Mouse (Mus musculus): Measurements from ENCODE around the gene Cd47. TPM values are rescaled to one million over a fixed set of nuclear protein-coding genes. Genes with fewer than 3 reads are reported as not detected.

Gene Cd47
- polyA plus RNA-seq, 1 experiment from 2014 or later: 93.0 TPM

- ATAC-seq (replicated peaks; ENCODE audit: extremely low read depth, insufficient read depth, low FRiP score): no peak
- Histone ChIP-seq H3K4me2 (ENCODE audit: low read depth, low read length) (no peak overlapping the region), H3K27ac (ENCODE audit: low read length) (no peak overlapping the region), H3K4me1 (ENCODE audit: control insufficient read depth, insufficient read depth, low read length) (no peaks in the 10 kb centered on the region; the same call in 1 of the 2 replicates), H3K4me3 (ENCODE audit: low read length) (no peak overlapping the region), H3K9ac (ENCODE audit: low read length) (no peak overlapping the region), H3K27me3 (ENCODE audit: control insufficient read depth, insufficient read depth, low read length) (no peaks in the 10 kb centered on the region), H3K36me3 (ENCODE audit: control insufficient read depth, insufficient read depth) (no peaks in the 10 kb centered on the region), H3K9me3 (replicated peaks; ENCODE audit: control insufficient read depth, low read length) (no peaks in the 10 kb centered on the region)
- WGBS: 85% methylated on average over 6 of the region's 6 CpGs
Measured at GRCm38 (mm10) chr16:49836634-49837164, 36.4 kb downstream of the Cd47 start.

GRCm38 (mm10) chr16:49838923-49839322 is 38.6 kb downstream of the Cd47 start:
- Histone ChIP-seq H3K27ac (ENCODE audit: low read length) (no peak overlapping the region; the same call in 1 of the 2 replicates), H3K4me2 (ENCODE audit: low read depth, low read length) (no peak overlapping the region), H3K27me3 (ENCODE audit: control insufficient read depth, insufficient read depth, low read length) (no peaks in the 10 kb centered on the region), H3K4me1 (ENCODE audit: control insufficient read depth, insufficient read depth, low read length) (no peaks in the 10 kb centered on the region; the same call in 1 of the 2 replicates), H3K9me3 (replicated peaks; ENCODE audit: control insufficient read depth, low read length) (no peaks in the 10 kb centered on the region), H3K36me3 (ENCODE audit: control insufficient read depth, insufficient read depth) (no peaks in the 10 kb centered on the region), H3K9ac (ENCODE audit: low read length) (no peak overlapping the region), H3K4me3 (ENCODE audit: low read length) (no peak overlapping the region)
- ATAC-seq (replicated peaks; ENCODE audit: extremely low read depth, insufficient read depth, low FRiP score): no peak
- 85% methylated on average over 6 of the region's 6 CpGs for WGBS

DNA sequence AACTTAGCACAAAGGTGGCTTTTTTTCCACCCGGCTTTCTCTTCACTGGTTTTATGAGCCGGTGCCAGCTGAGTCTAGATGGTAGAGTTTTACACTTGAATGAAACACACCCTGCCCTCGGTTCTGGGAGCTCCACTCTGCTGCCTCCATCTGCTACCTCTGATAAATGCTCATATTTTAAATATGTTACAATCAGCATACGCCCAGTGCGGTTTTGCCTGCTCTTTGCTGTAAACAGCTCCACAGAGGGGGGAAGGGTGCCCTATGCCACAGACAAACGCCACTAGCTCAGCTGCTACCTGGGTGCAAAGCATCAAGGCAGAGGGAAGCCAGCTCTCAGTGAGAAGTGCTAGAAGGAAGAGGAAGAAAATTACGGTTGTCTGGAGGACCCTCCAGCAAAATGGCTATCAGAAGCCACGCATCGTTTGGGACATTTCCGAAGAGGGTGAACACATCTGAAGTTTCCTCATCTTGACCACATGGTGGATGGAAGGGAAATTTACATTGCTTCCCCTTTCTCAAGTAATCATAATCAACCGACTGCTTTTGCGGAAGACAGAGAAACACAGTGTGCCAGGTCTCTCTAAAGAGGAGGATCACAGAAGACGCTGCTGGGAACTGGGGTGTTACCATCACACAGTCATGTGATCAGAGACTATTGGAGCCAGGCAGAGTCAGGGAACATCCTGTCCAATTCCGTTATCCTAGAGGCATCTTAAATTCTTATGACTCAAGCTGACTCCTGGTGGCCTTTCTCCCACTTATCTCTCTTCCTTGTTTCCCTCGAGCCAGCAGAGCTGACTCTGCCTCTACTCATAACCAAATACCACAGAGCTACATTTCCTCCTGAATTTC is 39.6 kb downstream of the Cd47 start:
- peak overlapping the region; percentile 58; the same call in 1 of the 2 replicates for H3K27ac ChIP-seq (ENCODE audit: low read length)
- no peak overlapping the region for H3K9ac ChIP-seq (ENCODE audit: low read length)
- H3K27me3 ChIP-seq (ENCODE audit: control insufficient read depth, insufficient read depth, low read length): no peaks in the 10 kb centered on the region
- ATAC-seq (replicated peaks; ENCODE audit: extremely low read depth, insufficient read depth, low FRiP score): peak; percentile 75
- WGBS: 55% methylated on average over 15 of the region's 15 CpGs
- no peaks in the 10 kb centered on the region for H3K36me3 ChIP-seq (ENCODE audit: control insufficient read depth, insufficient read depth)
- no peak overlapping the region for H3K4me3 ChIP-seq (ENCODE audit: low read length)
- H3K4me1 ChIP-seq (ENCODE audit: control insufficient read depth, insufficient read depth, low read length): no peaks in the 10 kb centered on the region; the same call in 1 of the 2 replicates
- no peaks in the 10 kb centered on the region for H3K9me3 ChIP-seq (replicated peaks; ENCODE audit: control insufficient read depth, low read length)
- peak overlapping the region; percentile 5 for H3K4me2 ChIP-seq (ENCODE audit: low read depth, low read length)

DNA sequence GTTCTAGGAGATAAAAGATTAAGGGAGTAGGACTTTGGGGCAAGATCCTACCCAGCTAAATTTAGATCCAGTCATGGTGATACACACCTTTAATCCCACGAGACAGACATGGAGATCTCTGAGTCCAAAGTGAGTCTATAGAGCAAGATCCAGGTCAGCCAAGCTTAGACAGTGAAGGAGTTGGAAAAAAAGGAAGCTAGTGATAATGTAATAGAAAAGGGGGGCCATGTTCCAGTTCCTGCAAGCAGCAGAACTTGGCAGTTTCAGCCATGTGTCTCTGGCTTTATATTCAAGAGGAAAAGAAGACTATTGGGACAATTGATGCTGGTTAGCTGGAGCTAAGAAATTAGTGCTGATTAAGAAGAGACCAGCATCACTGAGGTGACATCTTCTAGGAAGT is 43.4 kb downstream of the Cd47 start:
- Histone ChIP-seq H3K36me3 (ENCODE audit: control insufficient read depth, insufficient read depth) (no peaks in the 10 kb centered on the region), H3K27me3 (ENCODE audit: control insufficient read depth, insufficient read depth, low read length) (no peaks in the 10 kb centered on the region), H3K4me1 (ENCODE audit: control insufficient read depth, insufficient read depth, low read length) (no peaks in the 10 kb centered on the region; the same call in 1 of the 2 replicates), H3K9me3 (replicated peaks; ENCODE audit: control insufficient read depth, low read length) (no peaks in the 10 kb centered on the region), H3K4me3 (ENCODE audit: low read length) (no peak overlapping the region), H3K9ac (ENCODE audit: low read length) (no peak overlapping the region), H3K4me2 (ENCODE audit: low read depth, low read length) (no peak overlapping the region), H3K27ac (ENCODE audit: low read length) (no peak overlapping the region)
- ATAC-seq (replicated peaks; ENCODE audit: extremely low read depth, insufficient read depth, low FRiP score): no peak
- WGBS: 60% methylated on average over 1 of the region's 1 CpGs

DNA sequence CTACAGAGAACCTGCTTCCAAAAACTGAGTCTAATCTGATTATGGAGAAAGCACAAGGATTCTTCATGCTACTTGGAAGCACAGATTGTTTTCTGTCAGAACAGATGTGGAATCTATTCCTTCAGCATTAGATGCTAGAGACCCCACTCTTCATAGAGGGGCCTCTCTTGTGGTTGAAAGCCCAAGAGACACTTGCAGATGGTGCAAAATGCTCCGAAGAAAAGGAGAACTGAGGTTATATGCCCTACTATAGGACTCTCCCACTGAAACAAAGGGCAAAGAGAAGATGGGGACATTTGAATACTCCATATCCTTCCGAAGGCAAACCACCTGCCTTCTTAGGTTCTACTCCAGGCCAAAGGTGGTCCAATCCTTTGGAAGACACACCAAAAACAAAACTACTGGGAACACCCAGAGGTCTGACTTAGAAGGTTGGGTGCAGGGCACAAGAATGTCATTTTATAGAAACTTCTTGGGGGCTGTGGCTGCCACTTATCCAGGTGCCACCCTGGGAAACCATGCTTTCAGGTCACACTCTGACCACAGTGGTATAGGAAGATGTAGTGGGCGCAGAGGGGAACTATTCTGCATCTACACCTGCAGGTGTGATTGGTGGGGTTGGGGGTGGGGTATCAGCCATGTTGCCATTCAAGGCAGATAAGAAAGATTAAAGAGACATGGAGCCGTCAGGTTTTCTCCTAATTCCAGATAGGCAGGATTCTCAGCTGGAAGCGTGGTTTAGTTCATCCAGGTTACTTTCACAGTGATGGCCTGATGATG is 47.1 kb downstream of the Cd47 start:
- Histone ChIP-seq H3K9ac (ENCODE audit: low read length) (no peak overlapping the region), H3K4me3 (ENCODE audit: low read length) (no peak overlapping the region), H3K36me3 (ENCODE audit: control insufficient read depth, insufficient read depth) (no peaks in the 10 kb centered on the region), H3K27ac (ENCODE audit: low read length) (no peak overlapping the region), H3K4me1 (ENCODE audit: control insufficient read depth, insufficient read depth, low read length) (no peaks in the 10 kb centered on the region), H3K27me3 (ENCODE audit: control insufficient read depth, insufficient read depth, low read length) (no peaks in the 10 kb centered on the region), H3K9me3 (replicated peaks; ENCODE audit: control insufficient read depth, low read length) (no peaks in the 10 kb centered on the region), H3K4me2 (ENCODE audit: low read depth, low read length) (no peak overlapping the region)
- peak; percentile 76 for ATAC-seq (replicated peaks; ENCODE audit: extremely low read depth, insufficient read depth, low FRiP score)
- WGBS: 71% methylated on average over 5 of the region's 5 CpGs

DNA sequence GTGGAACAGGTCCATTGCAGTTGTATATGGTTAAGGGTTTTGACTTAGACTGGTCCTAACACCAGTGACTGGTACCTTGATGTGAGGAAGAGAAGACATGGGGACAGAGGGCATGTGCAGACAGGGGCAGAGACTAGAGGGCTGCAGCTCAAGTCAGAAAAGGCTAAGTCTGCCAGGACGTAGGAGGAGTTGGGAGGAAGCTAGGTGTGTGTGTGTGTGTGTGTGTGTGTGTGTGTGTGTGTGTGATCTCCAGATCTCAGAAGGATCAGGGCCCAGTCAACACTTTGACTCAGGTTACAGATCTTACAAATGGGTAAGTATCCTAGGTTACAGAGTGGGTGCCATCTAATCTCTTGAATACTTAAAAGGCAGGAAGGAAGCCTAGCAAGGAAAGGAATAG is 48.3 kb downstream of the Cd47 start:
- Histone ChIP-seq H3K36me3 (ENCODE audit: control insufficient read depth, insufficient read depth) (no peaks in the 10 kb centered on the region), H3K9ac (ENCODE audit: low read length) (no peak overlapping the region), H3K27ac (ENCODE audit: low read length) (no peak overlapping the region), H3K4me2 (ENCODE audit: low read depth, low read length) (no peak overlapping the region), H3K4me3 (ENCODE audit: low read length) (no peak overlapping the region), H3K27me3 (ENCODE audit: control insufficient read depth, insufficient read depth, low read length) (no peaks in the 10 kb centered on the region), H3K4me1 (ENCODE audit: control insufficient read depth, insufficient read depth, low read length) (no peaks in the 10 kb centered on the region), H3K9me3 (replicated peaks; ENCODE audit: control insufficient read depth, low read length) (no peaks in the 10 kb centered on the region)
- no peak for ATAC-seq (replicated peaks; ENCODE audit: extremely low read depth, insufficient read depth, low FRiP score)
- 70% methylated on average over 1 of the region's 1 CpGs for WGBS

GRCm38 (mm10) chr16:49852940-49853339 is 52.6 kb downstream of the Cd47 start:
- no peaks in the 10 kb centered on the region for H3K9me3 ChIP-seq (replicated peaks; ENCODE audit: control insufficient read depth, low read length)
- no peak overlapping the region for H3K27ac ChIP-seq (ENCODE audit: low read length)
- H3K4me2 ChIP-seq (ENCODE audit: low read depth, low read length): no peak overlapping the region
- H3K4me1 ChIP-seq (ENCODE audit: control insufficient read depth, insufficient read depth, low read length): peaks cover 4% of the 10 kb centered on the region; the same call in 1 of the 2 replicates
- no peak for ATAC-seq (replicated peaks; ENCODE audit: extremely low read depth, insufficient read depth, low FRiP score)
- 77% methylated on average over 3 of the region's 3 CpGs for WGBS
- no peaks in the 10 kb centered on the region for H3K27me3 ChIP-seq (ENCODE audit: control insufficient read depth, insufficient read depth, low read length)
- H3K4me3 ChIP-seq (ENCODE audit: low read length): no peak overlapping the region
- H3K9ac ChIP-seq (ENCODE audit: low read length): no peak overlapping the region
- no peaks in the 10 kb centered on the region for H3K36me3 ChIP-seq (ENCODE audit: control insufficient read depth, insufficient read depth)

- Histone ChIP-seq H3K27me3 (ENCODE audit: control insufficient read depth, insufficient read depth, low read length) (no peaks in the 10 kb centered on the region), H3K9me3 (replicated peaks; ENCODE audit: control insufficient read depth, low read length) (no peaks in the 10 kb centered on the region), H3K27ac (ENCODE audit: low read length) (no peak overlapping the region), H3K36me3 (ENCODE audit: control insufficient read depth, insufficient read depth) (no peaks in the 10 kb centered on the region), H3K4me2 (ENCODE audit: low read depth, low read length) (no peak overlapping the region), H3K4me3 (ENCODE audit: low read length) (no peak overlapping the region), H3K9ac (ENCODE audit: low read length) (no peak overlapping the region), H3K4me1 (ENCODE audit: control insufficient read depth, insufficient read depth, low read length) (peaks cover 10% of the 10 kb centered on the region)
- WGBS: 69% methylated on average over 6 of the region's 6 CpGs
- ATAC-seq (replicated peaks; ENCODE audit: extremely low read depth, insufficient read depth, low FRiP score): no peak
Measured at GRCm38 (mm10) chr16:49853633-49854032, 53.3 kb downstream of the Cd47 start.

DNA sequence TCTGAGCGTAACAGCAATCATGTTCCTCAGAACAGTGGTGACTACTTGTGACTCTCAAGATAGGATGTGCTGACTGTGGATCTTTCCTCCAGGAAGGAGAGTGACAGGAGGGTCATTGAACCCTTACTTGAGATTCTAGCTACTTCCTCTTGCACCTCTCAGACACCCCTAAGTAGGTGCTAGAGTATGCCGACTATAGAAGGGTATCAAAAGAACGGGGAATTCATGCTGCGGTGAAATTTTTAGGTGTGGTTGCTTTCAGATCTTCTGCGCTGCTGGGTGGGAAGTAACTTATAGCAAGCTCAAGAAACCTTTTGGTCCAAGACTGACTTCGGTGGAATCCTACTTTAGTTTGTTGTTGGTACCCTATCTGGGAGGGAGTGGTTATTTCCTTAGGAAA is 53.9 kb downstream of the Cd47 start:
- no peaks in the 10 kb centered on the region for H3K9me3 ChIP-seq (replicated peaks; ENCODE audit: control insufficient read depth, low read length)
- peak overlapping the region; percentile 100 for H3K27ac ChIP-seq (ENCODE audit: low read length)
- H3K4me2 ChIP-seq (ENCODE audit: low read depth, low read length): peak overlapping the region; percentile 76
- H3K9ac ChIP-seq (ENCODE audit: low read length): no peak overlapping the region
- no peak for ATAC-seq (replicated peaks; ENCODE audit: extremely low read depth, insufficient read depth, low FRiP score)
- no peaks in the 10 kb centered on the region for H3K27me3 ChIP-seq (ENCODE audit: control insufficient read depth, insufficient read depth, low read length)
- H3K4me1 ChIP-seq (ENCODE audit: control insufficient read depth, insufficient read depth, low read length): peaks cover 14% of the 10 kb centered on the region
- no peak overlapping the region; the same call in 1 of the 2 replicates for H3K4me3 ChIP-seq (ENCODE audit: low read length)
- 75% methylated on average over 6 of the region's 6 CpGs for WGBS
- H3K36me3 ChIP-seq (ENCODE audit: control insufficient read depth, insufficient read depth): no peaks in the 10 kb centered on the region

All from heart, embryonic 16.5 days (tissue).